ENCODE assay signal across 8 mouse cellular contexts in genomic region chr2:167497272-167497671, GRCm38 (mm10). TPM values are rescaled to one million over a fixed set of nuclear protein-coding genes. Genes with fewer than 3 reads are reported as not detected.
DNase-seq lines count a peak whose midpoint lies in the region; ATAC-seq and TF ChIP-seq lines count a peak whose summit lies in the region.

No protein-coding gene starts in this region.

- no peak overlapping the region for H3K9ac ChIP-seq in liver, postnatal 0 days (replicated peaks)

- H3K27me3 ChIP-seq in liver, postnatal 0 days (ENCODE audit: insufficient read depth, low read length): no peaks in the 10 kb centered on the region

- TF ChIP-seq CTCF in liver, postnatal 0 days (IDR thresholded peaks at IDR 0.05; ENCODE audit: low read depth): peak; percentile 83

- WGBS in liver, postnatal 0 days (ENCODE audit: insufficient replicate concordance): 68% methylated on average over 5 of the region's 5 CpGs

- DNase-seq in embryo, embryonic 10 days (ENCODE audit: low spot score): peak; percentile 51
- no peak for DNase-seq in embryo, embryonic 9.5 days (ENCODE audit: extremely low spot score)
- DNase-seq in urinary bladder, postnatal 14 days (ENCODE audit: low spot score): peak; percentile 55
- no peak for DNase-seq in urinary bladder, postnatal 36 days (ENCODE audit: low spot score in 2 of 2)
- DNase-seq in liver, postnatal 0 days: peak; percentile 74
- peak; percentile 68 to 83 for DNase-seq in spleen, postnatal 4 days (ENCODE audit: low spot score in 2 of 2)
- DNase-seq in ovary, postnatal 14 days (ENCODE audit: low spot score): no peak
- DNase-seq in Muller cell, postnatal 12 days (ENCODE audit: inconsistent ontology term): no peak

- no peaks in the 10 kb centered on the region for H3K9me3 ChIP-seq in liver, postnatal 0 days (ENCODE audit: low read length)

- H3K4me2 ChIP-seq in liver, postnatal 0 days (ENCODE audit: low read depth, low read length): no peak overlapping the region

- no peak overlapping the region for H3K27ac ChIP-seq in liver, postnatal 0 days (ENCODE audit: low read depth)

- ATAC-seq in liver, postnatal 0 days: no peak

- peaks cover 8% of the 10 kb centered on the region for H3K4me1 ChIP-seq in liver, postnatal 0 days (ENCODE audit: insufficient read depth)

- no peak for TF ChIP-seq EP300 in liver, postnatal 0 days (IDR thresholded peaks at IDR 0.05; ENCODE audit: low read depth)

- no peak overlapping the region for H3K4me3 ChIP-seq in liver, postnatal 0 days (ENCODE audit: low read depth, low read length)

- no peaks in the 10 kb centered on the region for H3K36me3 ChIP-seq in liver, postnatal 0 days (replicated peaks; ENCODE audit: insufficient read depth, low read length)

RNA-seq across cellular contexts. Expression of gene Spata2, which starts 4.6 kb away (rescaled TPM):
- 4.7 and 4.9 TPM in 2 replicates for polyA plus RNA-seq in liver, postnatal 0 days (2015; fragmentation: Nextera tagmentation; extraction: Ambion mirVana)

RNA-seq across cellular contexts. Expression of gene Rnf114, which starts 4.8 kb away (rescaled TPM):
- 39.5 and 44.0 TPM in 2 replicates for polyA plus RNA-seq in liver, postnatal 0 days (2015; fragmentation: Nextera tagmentation; extraction: Ambion mirVana)

RNA-seq across cellular contexts. Expression of gene Snai1, which starts 40.7 kb away (rescaled TPM):
- 1.6 and 2.3 TPM in 2 replicates for polyA plus RNA-seq in liver, postnatal 0 days (2015; fragmentation: Nextera tagmentation; extraction: Ambion mirVana)

Comparison
In these comparisons a context has a peak if more than half of its experiments do, and no peak if none do; other contexts are left out.
1. DNase-seq: peak in embryo, embryonic 10 days (single experiment), urinary bladder, postnatal 14 days (single experiment), liver, postnatal 0 days (single experiment) and spleen, postnatal 4 days (2 of 2); none in embryo, embryonic 9.5 days (single experiment), urinary bladder, postnatal 36 days (0 of 2), ovary, postnatal 14 days (single experiment) and Muller cell, postnatal 12 days (single experiment).